Mouse (Mus musculus): Measurements from ENCODE around the gene Pitx2. TPM values are rescaled to one million over a fixed set of nuclear protein-coding genes. Genes with fewer than 3 reads are reported as not detected.

The Pitx2 gene
- total RNA-seq, 2 experiments from 2014 or later = not detected

DNA sequence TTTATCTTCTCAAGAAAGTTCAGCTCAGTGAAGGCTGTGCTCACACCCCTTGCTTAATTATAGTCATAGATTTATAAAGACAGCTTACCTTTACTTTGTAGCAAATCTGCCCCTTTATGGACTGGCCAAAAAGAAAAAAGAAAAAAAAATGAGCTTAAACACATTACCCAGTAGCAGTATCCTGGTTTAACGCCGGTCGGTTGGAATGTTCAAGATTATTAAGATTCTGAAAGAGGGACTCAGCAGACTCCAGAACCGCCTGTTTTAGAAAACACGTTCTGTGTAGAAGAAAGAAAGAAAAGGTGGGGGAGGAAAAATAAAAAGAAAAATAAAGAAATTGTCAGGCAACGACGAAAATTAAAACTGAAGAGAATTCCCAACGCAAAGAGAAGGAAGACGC, 16.8 kb downstream of the Pitx2 start:
- DNase-seq (ENCODE audit: low spot score in 2 of 2) = no peak

- no peak for DNase-seq (ENCODE audit: low spot score in 2 of 2)
Observed at GRCm38 (mm10) chr3:129216911-129217561, 17.4 kb downstream of the Pitx2 start.

DNA sequence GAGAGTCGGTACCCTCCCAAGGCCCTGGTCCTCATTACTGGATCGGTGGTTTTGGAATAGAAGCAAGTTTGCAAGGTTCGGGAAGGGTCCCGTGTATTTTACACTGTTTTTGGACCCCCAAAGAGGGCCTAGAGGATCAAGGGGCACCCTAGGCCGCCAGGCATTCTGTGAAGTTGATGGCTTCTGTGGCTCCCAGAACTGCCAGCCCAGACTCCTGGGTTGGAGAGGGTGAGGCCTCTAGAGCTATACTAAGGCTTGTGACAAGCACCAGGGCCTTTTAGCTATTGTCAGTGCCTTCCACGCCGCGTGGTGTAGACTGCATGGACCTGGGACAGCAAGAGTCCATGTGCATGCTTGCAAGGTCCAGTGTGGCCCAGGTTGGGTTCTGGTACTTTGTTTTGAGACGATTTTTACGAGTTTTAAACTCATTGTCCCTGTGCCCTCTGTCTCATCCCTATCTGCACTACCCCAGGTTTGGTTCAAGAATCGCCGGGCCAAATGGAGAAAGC, 18.2 kb downstream of the Pitx2 start:
- no peak for DNase-seq (ENCODE audit: low spot score in 2 of 2)

DNA sequence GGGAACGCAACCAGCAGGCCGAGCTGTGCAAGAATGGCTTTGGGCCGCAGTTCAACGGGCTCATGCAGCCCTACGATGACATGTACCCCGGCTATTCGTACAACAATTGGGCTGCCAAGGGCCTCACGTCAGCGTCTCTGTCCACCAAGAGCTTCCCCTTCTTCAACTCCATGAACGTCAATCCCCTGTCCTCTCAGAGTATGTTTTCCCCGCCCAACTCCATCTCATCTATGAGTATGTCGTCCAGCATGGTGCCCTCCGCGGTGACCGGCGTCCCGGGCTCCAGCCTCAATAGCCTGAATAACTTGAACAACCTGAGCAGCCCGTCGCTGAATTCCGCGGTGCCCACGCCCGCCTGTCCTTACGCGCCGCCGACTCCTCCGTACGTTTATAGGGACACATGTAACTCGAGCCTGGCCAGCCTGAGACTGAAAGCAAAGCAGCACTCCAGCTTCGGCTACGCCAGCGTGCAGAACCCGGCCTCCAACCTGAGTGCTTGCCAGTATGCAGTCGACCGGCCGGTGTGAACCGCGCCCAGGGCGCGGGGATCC, 18.8 kb downstream of the Pitx2 start:
- DNase-seq (ENCODE audit: low spot score in 2 of 2) = no peak

GRCm38 (mm10) chr3:129220086-129220670, 20.5 kb downstream of the Pitx2 start:
- no peak for DNase-seq (ENCODE audit: low spot score in 2 of 2)

DNA sequence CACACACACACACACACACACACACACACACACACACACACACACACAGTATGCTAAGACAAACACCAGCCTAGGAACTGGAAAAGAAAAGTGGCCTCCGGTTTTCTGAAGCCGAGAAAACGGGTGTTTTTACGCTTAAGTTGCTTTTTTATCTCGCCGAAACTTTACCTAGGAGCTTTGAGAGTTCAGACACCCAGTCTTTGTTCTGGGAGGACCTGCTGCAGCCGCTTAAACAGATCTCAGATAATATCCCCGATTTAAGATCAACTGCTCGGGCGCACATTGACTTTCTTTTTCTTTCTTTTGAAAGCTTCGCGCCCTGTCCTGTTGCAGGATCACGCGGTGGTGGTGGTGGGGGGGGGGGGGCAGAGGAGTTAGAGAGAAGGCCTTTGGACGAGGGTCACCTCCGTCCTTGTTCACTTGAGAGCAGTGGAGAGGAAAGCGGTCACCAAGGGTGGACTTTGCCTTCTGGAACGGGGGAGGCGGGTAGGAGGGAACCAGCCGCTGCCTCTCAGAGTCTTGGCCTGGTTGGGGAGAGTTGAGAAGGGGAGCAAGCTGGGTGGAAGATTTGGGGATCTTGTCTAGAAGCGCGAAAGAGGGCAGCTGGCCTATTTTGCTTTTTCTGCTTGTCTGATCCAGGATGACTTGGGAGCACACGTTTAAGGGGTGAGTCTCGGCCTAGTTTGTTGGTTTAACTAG, 21.2 kb downstream of the Pitx2 start:
- no peak for DNase-seq (ENCODE audit: low spot score in 2 of 2)

DNA sequence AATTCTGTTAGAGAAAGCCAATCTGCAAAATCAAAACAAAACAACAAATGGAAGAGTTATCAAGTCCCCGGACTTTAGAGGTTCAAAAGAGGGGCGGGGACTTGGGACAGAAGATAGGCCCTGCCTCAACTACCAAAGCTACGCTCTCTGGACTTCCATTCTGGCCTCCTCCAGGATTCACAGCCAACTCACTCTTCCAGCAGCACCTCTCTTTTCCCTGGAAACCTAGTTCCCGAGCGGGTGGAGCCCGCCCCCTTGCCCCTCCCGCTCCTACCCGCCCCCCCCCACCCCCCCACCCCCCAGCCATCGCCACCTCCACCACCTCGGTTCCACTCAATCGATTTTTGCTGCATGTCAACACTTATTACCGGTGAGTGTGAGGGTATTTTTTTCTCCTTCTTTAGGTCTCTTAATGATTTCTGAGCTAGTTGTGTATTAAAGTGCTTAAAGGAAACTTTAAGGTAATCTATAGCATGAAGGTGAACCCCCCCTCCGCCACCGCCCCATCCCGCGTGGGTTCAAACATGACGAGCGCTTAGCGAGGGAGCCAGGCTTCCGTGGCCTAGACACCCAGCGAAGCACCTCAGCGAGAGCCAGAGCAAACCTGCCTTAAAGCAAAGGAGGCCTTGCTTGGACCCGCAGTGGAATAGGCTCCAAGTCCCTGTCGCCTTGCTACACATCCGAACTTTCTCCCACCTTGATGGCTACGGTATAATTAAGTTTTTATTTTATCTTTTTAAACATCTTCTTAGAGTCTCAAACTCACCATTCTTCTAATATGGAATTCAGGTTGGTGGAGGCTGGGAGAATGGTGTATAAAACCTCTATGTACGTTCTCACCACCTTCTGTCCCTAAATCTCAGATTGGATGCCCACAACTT, 21.9 kb downstream of the Pitx2 start:
- no peak for DNase-seq (ENCODE audit: low spot score in 2 of 2)

DNA sequence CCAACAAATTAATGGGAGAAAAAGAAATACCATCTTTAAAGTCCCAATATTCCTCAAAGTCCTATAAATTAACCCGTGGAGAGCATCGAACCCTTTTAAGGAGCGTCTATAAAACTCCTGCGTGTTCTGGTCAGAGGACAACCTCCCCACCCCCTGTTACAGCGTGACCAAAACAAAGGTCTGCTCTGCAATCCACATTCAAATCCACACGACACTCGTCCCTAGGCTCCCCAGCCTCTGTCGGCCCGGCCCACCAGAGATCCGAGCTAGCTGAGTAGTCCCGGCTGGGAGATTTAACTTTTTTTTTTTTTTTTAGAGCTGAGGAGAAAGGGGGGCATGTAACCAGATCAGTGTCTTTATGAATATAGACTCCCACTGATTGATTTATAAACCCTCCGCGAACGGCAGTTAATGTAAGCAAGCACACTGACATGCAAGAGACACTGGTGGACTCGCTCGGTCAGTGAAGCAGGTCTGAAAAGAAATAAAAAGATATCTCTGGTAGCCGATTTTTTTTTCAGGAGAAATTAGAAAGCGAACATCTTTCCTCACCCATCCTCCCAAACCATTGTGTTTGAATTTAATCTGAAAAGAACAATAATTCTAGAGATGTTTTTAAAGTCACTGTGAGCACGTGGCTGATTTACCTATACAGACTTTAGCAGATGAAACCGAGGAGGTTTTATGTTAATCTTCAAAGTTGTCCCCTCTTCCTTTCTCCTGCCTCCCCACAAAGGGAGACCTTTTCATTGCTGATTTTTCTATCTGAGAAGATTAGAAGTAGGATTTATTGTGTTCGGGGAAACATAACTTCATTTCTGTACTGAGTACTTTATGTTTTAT, 23.0 kb downstream of the Pitx2 start:
- no peak for DNase-seq (ENCODE audit: low spot score in 2 of 2)

DNA sequence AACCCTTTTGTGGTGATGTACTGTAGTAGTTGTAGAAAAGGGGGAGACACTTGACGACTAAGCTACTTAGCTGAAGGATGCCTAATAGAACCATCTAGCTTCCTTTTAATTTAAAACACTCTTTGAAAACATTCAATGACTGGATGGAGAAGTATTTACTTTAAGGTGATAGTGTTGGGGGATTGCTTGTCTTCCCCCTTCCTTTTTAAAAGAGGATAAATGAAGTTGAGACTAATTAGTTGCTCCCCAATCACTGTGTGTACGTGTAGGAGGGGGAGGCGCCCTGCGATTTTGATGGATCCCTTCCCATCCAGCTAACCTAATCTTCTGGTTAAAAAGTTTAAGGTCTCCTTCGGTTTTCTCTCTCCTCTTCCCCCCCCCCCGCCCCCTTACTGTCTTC, 23.7 kb downstream of the Pitx2 start:
- no peak for DNase-seq (ENCODE audit: low spot score in 2 of 2)

DNA sequence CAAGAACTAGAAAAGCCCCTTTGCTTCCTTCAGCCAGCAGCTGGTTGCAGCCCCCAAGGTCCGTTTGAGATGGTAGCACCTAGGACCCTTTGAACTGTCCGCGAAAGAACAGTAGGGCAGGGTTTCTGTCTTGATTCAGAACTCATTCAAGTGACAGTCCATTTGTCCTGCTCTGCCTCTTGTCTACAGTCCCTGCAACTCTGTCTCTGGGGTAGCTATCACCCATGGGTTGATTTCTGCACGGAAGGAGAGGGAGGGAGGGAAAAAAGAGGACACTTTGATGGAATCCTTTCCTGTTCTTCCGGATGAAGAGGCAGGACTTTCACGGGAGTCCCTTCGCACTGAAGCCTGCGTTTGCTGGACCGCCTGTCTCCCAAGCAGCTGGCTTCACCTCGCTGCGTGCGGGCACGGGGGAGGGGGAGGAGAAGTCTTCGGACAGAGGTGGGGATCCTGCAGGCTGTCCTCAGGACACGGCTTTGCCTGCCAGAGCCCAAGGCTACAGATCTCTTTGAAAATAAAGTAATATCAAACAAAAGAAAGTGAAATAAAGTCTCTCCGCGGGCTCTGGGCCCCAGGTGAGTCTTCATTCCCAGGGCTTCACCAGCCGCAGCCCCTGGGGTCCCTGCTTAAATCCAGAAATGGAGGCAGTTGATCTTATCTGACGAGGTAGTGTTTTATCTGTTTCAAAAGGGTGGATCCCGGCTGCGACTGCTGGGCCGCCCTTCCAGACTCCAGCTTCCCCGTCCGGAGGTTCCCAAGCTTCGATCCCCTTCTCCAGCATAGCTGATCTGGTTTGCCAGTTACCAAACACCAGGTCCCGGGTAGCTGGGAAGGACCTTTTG, 24.5 kb downstream of the Pitx2 start:
- DNase-seq (ENCODE audit: low spot score in 2 of 2) = no peak

DNA sequence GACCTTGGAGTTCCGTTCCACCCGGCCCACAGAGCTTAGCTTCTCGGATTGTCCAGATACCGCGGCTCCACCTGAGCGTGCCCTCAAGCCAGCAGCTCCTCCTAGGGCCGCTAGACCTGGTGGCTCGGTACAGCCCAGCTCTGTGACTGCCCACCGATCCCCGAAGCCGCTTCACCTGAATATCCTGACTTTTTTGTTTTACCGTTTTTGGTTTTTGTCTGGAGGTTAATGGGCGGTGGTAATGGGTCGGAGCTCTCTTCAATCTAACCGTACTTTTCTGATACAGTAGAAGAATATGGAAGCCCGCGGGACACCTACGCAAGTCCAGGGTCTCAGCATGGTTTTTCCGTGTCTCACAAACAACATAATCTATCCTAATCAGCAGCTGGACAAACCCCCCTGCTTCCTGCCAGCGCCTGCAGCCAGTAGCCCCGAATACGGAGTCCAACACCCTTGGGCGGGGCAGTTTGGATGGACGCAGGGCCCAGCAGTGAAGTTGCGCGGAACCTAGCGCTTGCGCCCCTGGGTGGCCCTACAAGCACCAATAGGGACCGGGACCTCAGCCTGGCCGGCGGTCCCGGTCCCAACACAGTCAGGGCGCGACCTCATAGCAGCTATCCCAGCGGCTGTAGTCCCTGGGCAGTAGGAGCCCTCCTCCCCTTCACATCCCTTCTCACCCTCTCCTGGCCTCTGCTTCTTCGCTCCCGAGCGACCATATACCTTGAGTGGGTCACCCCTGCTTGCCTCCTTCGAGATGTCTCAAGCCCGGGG, 25.3 kb downstream of the Pitx2 start:
- no peak for DNase-seq (ENCODE audit: low spot score in 2 of 2)

GRCm38 (mm10) chr3:129225577-129226289, 26.1 kb downstream of the Pitx2 start:
- no peak for DNase-seq (ENCODE audit: low spot score in 2 of 2)

DNA sequence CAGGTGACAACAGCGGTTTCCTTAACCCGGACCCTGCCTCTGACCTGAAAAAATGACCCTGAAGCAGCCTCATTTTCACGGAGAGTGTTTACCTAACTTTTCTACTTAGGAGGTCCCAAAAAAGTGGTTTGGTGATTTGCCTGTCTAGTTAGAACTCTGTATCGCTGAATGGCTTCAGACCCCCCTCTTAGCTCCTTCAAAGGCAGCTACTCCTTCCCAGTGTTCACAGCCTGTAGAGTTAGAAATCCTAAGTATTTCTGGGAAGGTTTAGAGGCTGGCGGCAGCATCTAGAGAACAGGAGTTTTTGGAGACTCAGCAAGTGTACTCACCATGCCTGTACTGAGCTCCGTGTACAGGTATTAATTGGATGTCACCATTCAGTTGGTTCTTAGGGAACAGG, 27.0 kb downstream of the Pitx2 start:
- DNase-seq (ENCODE audit: low spot score in 2 of 2) = no peak

DNA sequence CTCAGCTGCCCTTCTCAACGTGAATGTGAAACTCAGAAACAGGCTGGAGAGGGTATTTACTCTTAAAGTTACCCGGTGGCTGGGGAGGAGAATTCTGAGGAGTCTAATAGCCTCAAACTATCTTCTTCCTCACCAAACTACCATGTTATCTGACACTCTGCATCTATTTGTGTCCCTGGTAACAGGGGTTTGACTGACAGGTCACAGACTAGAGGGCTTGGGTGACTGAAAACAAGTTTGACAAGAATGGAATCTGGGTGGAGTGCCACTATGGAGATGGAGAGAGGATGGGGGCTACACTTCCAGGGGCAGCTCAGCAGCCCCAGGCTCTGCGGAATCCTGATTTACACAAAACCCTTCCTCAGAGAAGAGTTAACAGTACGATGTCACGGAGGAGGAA, 27.7 kb downstream of the Pitx2 start:
- no peak for DNase-seq (ENCODE audit: low spot score in 2 of 2)

DNA sequence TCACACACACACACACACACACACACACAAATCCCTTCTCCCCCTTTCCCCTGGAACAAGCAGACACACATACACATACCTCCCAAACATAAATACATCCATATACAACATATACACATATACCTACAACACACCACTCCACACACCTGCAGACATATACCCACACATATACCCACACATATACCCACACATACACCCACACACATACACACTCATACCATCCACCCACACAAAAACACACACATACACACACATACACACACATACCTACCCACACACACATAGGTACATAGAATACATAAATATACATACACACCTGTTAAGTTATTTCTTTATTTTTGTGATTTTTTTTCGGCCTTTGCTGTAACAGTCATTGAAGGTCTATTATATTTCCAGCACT, 38.3 kb downstream of the Pitx2 start:
- DNase-seq (ENCODE audit: low spot score in 2 of 2) = no peak

DNA sequence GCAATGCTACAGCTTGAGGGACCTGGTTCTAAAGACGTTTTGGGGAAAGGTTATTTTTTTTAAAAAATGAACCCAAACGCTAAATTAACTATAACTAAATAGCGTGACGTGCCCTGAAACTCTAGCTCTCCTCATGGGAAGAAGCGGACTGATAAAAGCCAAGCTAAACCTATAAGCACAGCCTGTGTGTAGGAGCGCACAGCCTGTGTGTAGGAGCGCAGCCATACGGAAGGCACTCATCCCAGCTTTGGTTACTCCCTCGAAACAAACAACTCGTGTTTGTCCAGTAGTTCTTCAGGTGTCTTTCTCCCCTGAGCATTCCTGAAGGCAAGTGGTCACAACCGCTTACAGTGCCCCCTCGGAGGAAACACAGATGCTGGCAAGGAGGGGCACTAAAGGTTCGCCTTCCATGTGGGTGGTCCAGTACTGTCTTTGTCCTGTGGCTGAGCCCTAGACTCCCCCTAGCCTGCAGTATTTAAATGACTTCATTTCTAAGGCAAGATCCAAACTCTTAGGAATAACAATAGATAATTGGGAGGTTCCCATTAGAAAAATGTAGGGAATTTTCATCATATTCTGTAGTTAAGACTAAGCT, 39.1 kb downstream of the Pitx2 start:
- peak in 1 of 2 experiments; percentile 76 for DNase-seq (ENCODE audit: low spot score in 2 of 2)

- no peak for DNase-seq (ENCODE audit: low spot score in 2 of 2)
Observed at GRCm38 (mm10) chr3:129250997-129251396, 51.3 kb downstream of the Pitx2 start.

DNA sequence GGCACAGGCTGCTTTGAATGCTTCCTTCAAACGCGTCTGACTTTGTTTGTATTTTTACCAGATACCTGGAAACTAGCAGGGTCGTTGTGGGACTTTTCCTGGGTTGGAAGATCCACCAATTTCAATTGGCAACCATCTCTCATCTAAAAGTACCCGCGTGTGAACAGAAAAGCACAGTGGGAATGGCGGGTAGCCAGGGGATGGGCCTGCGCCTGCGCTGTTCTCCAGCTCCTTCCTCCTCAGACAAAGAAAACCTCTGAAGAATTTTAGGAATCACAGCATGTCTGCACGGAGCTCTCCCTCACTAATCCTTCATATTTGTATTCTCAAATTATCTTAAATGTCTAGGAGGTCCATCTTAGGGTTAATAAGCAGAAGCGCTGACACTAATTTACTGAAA, 54.6 kb downstream of the Pitx2 start:
- DNase-seq (ENCODE audit: low spot score in 2 of 2) = peak; percentile 36 to 70
